Mouse (Mus musculus): ENCODE data around the gene Vrk1. TPM values are rescaled to one million over a fixed set of nuclear protein-coding genes. Genes with fewer than 3 reads are reported as not detected.
A peak's percentile ranks its signal among the peaks of the same experiment; 100 is the strongest.

Gene Vrk1
- total RNA-seq (2021): 10 to 100 TPM; 33.5 to 37.9 TPM
- long read RNA-seq, experiment 1, transcript Vrk1-202 (13 exons, 1,509 nt): major isoform, 16 of 43 reads
- long read RNA-seq, experiment 1, partial matches to known transcripts: 7 of 43 reads
- long read RNA-seq, experiment 1, other reads (novel, unspliced or antisense): 15 of 43 reads
- long read RNA-seq, experiment 2, transcript Vrk1-202 (13 exons, 1,509 nt): major isoform, 33 of 62 reads
- long read RNA-seq, experiment 2, transcript Vrk1-203 (14 exons, 3,711 nt): minor isoform, 9 of 62 reads
- long read RNA-seq, experiment 2, partial matches to known transcripts: 5 of 62 reads
- long read RNA-seq, experiment 2, other reads (novel, unspliced or antisense): 14 of 62 reads

- DNase-seq (ENCODE audit: low spot score in 2 of 2): peak; percentile 81 to 89
Observed at GRCm38 (mm10) chr12:106010065-106010915, at the start of gene Vrk1. Vrk1 (plus strand) TSS chr12:106010228.

GRCm38 (mm10) chr12:105960592-105961330 is 49.3 kb upstream of the Vrk1 start:
- DNase-seq (ENCODE audit: low spot score in 2 of 2): no peak

GRCm38 (mm10) chr12:105961667-105962066 is 48.4 kb upstream of the Vrk1 start:
- no peak for DNase-seq (ENCODE audit: low spot score in 2 of 2)

- DNase-seq (ENCODE audit: low spot score in 2 of 2): peak; percentile 77 to 84
Observed at GRCm38 (mm10) chr12:105962103-105963011, 47.7 kb upstream of the Vrk1 start.

GRCm38 (mm10) chr12:105963012-105963572 is 46.9 kb upstream of the Vrk1 start:
- DNase-seq (ENCODE audit: low spot score in 2 of 2): no peak

GRCm38 (mm10) chr12:105966887-105967637 is 43.0 kb upstream of the Vrk1 start:
- no peak for DNase-seq (ENCODE audit: low spot score in 2 of 2)

- DNase-seq (ENCODE audit: low spot score in 2 of 2): no peak
Observed at GRCm38 (mm10) chr12:105967806-105968205, 42.2 kb upstream of the Vrk1 start.

GRCm38 (mm10) chr12:105971182-105971581 is 38.8 kb upstream of the Vrk1 start:
- DNase-seq (ENCODE audit: low spot score in 2 of 2): no peak

GRCm38 (mm10) chr12:105972673-105973072 is 37.4 kb upstream of the Vrk1 start:
- no peak for DNase-seq (ENCODE audit: low spot score in 2 of 2)

GRCm38 (mm10) chr12:105973691-105974090 is 36.3 kb upstream of the Vrk1 start:
- no peak for DNase-seq (ENCODE audit: low spot score in 2 of 2)

GRCm38 (mm10) chr12:105974107-105974506 is 35.9 kb upstream of the Vrk1 start:
- no peak for DNase-seq (ENCODE audit: low spot score in 2 of 2)

GRCm38 (mm10) chr12:105981121-105981973 is 28.7 kb upstream of the Vrk1 start:
- no peak for DNase-seq (ENCODE audit: low spot score in 2 of 2)

GRCm38 (mm10) chr12:105981974-105982305 is 28.1 kb upstream of the Vrk1 start:
- no peak for DNase-seq (ENCODE audit: low spot score in 2 of 2)

GRCm38 (mm10) chr12:105982598-105982997 is 27.4 kb upstream of the Vrk1 start:
- no peak for DNase-seq (ENCODE audit: low spot score in 2 of 2)

GRCm38 (mm10) chr12:105983499-105983898 is 26.5 kb upstream of the Vrk1 start:
- DNase-seq (ENCODE audit: low spot score in 2 of 2): no peak

GRCm38 (mm10) chr12:105988434-105988833 is 21.6 kb upstream of the Vrk1 start:
- no peak for DNase-seq (ENCODE audit: low spot score in 2 of 2)

GRCm38 (mm10) chr12:105992756-105993155 is 17.3 kb upstream of the Vrk1 start:
- DNase-seq (ENCODE audit: low spot score in 2 of 2): no peak

- DNase-seq (ENCODE audit: low spot score in 2 of 2): no peak
Observed at GRCm38 (mm10) chr12:105993356-105993755, 16.7 kb upstream of the Vrk1 start.

GRCm38 (mm10) chr12:105995940-105996339 is 14.1 kb upstream of the Vrk1 start:
- no peak for DNase-seq (ENCODE audit: low spot score in 2 of 2)
